Mouse (Mus musculus): ENCODE results near the gene Eipr1.
"Not testable (repeated sequence)": the region's sequence is repeated elsewhere in the genome, so short reads cannot be mapped to it uniquely, and the experiment has no call there.

The Eipr1 gene

GRCm38 (mm10) chr12:28751508-28752263, at the start of gene Eipr1:
Gene Eipr1 (plus strand): TSS chr12:28751803.
- peak; percentile 85 to 89 for DNase-seq

GRCm38 (mm10) chr12:28704381-28704780, 47.2 kb upstream of the Eipr1 start:
- peak in 1 of 2 experiments; percentile 33 for DNase-seq

GRCm38 (mm10) chr12:28705204-28705603, 46.4 kb upstream of the Eipr1 start:
- DNase-seq: no peak

GRCm38 (mm10) chr12:28708154-28708553, 43.4 kb upstream of the Eipr1 start:
- no peak for DNase-seq

- DNase-seq: no peak
Observed at GRCm38 (mm10) chr12:28710566-28711185, 40.9 kb upstream of the Eipr1 start.

- DNase-seq: no peak
Observed at GRCm38 (mm10) chr12:28714822-28715632, 36.6 kb upstream of the Eipr1 start.

GRCm38 (mm10) chr12:28717066-28717465, 34.5 kb upstream of the Eipr1 start:
- DNase-seq: no peak

- DNase-seq: no peak
Observed at GRCm38 (mm10) chr12:28718106-28718505, 33.5 kb upstream of the Eipr1 start.

- no peak for DNase-seq
Observed at GRCm38 (mm10) chr12:28724366-28724765, 27.2 kb upstream of the Eipr1 start.

- no peak for DNase-seq
Observed at GRCm38 (mm10) chr12:28726204-28726603, 25.4 kb upstream of the Eipr1 start.

- DNase-seq: no peak
Observed at GRCm38 (mm10) chr12:28727061-28727460, 24.5 kb upstream of the Eipr1 start.

GRCm38 (mm10) chr12:28732631-28733030, 19.0 kb upstream of the Eipr1 start:
- DNase-seq: no peak

GRCm38 (mm10) chr12:28733520-28734245, 17.9 kb upstream of the Eipr1 start:
- DNase-seq: not testable (repeated sequence)

- DNase-seq: no peak
Observed at GRCm38 (mm10) chr12:28734271-28734670, 17.3 kb upstream of the Eipr1 start.

GRCm38 (mm10) chr12:28735293-28735692, 16.3 kb upstream of the Eipr1 start:
- no peak for DNase-seq

- no peak for DNase-seq
Observed at GRCm38 (mm10) chr12:28743328-28743727, 8.3 kb upstream of the Eipr1 start.

GRCm38 (mm10) chr12:28750021-28750633, 1.5 kb upstream of the Eipr1 start, which contains the start of gene Trappc12:
Gene Trappc12 (minus strand): TSS chr12:28750472.
- DNase-seq: peak; percentile 83 to 92

- no peak for DNase-seq
Observed at GRCm38 (mm10) chr12:28750876-28751275, 727 bp upstream of the Eipr1 start.

GRCm38 (mm10) chr12:28756019-28756418, 4.4 kb downstream of the Eipr1 start:
- no peak for DNase-seq

GRCm38 (mm10) chr12:28769953-28770352, 18.4 kb downstream of the Eipr1 start:
- DNase-seq: no peak

GRCm38 (mm10) chr12:28773815-28774214, 22.2 kb downstream of the Eipr1 start:
- DNase-seq: no peak

- no peak for DNase-seq
Observed at GRCm38 (mm10) chr12:28775120-28775519, 23.5 kb downstream of the Eipr1 start.

Data from cerebellum, postnatal 25 days (tissue).